Mouse (Mus musculus) CH12F3 (cell line): ENCODE results near the gene Ppef2.

ENCODE experiments used
- in situ Hi-C: fragments of 300-500 bp; cut with MboI; formaldehyde crosslinking; loops from 2 replicates; pipeline ENCODE4 v1.14.3; 2020; ENCODE audit warnings: low sequenced_read_pairs

Gene Ppef2

DNA sequence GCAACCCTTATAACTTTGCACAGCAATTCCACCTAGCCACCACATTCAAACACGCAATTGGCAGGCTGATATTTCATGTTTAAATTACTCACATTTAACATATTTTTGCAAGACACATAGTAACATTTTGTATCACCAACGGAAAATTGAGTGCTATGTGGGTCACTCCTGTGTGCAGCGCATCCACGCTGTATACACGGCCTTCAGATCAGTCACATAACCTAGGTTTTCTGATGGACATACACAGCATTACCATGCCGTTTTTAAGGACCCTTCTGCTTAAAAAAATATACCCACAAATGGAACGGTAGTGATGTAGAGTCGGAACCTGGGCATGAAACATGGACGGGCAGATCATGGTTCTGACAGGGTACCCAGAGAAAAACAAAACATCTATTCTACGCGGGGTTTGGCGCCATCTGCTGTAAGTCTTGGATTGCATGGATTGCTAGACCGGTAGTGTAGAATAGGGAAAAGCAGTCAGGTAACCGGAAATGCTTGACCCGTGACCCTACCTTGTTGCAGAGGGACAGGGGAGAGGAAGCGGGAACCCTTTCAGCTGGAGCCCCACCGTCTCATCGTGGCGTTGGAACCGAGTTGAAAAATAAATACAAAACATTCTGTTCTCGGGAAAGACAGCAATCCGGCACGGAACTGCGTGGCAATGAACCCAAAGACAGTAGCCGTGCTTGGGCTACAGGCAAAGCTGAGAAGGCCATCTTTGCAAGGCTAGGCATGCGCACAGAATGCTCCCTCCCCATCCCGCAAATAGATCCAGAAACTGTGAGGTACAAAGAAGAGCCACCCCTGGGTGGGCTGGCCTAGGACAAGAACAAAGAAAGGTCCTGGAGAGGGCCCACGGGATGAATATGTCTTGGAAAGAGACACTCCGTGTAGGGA is 16.5 kb downstream of the Ppef2 start:
- in situ Hi-C loops: loop anchor here (10.0 kb wide), 1 partner anchor 45 kb away; no protein-coding TSS in a partner anchor

DNA sequence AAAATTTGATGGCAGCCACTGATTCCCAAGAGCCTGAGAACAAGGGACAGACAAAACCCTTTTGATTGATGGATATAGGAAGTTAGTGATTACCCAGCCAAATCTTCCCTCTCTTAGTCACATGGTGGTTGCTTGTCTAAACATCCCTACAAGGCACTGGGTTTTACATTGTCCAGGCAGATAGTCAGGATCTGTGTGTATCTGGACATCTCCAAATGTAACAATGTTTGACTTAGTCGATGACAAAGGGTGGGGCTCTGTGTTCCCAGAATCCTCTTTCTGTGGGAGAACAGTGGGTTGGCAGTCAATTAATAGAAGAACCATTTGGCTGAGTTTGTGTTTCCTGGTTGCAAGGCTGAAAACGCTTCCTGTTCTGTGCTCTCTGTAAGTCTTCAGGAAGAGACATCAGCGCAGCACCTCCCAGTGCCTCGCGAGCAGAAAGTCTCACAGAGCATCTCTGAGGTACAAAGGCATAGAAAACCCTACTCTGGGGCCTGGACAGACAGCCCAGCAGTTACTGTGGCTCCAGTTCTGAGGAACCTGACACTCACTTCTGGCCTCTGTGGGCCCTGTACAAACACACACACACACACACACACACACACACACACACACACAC is 21.0 kb downstream of the Ppef2 start:
- in situ Hi-C loops: no loop called here

DNA sequence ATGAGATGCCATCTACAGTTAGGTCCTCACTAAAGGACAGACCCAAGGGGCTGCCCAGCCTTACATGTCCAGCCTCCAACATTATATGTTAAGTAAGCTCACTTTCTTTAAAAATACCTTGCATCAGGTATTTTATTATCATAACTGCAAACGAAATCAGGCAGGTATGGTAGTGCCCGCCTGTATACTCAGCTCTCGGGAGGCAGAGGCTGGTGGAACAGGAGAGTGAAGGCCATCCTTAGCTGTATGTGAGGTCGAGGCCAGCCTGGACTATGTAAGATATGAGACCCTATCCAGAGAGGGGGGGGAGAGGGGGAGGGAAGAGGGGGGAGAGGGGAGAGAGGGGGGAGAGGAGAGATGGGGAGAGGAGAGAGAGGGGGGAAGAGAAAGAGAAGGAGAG is 22.7 kb downstream of the Ppef2 start:
- in situ Hi-C loops: no loop called here

DNA sequence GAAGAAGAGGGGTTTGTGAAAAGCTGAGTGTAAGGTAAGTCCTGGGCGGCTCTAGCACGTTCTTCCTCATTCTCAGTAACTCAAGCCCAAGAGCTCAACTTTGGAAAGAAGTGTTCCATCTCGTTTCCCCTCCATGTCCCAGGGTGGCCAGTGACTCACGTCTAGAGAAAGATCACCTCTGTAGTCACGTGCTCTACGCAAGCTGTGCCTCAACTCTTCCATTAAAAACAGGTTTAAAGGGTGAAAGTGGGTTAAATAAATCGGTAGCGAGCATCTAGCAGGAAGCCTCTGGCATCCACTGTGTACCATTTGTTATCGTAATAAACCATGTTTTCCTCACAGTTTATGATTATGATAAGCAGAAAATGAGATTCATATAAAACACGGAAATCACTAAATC is 24.2 kb downstream of the Ppef2 start:
- in situ Hi-C loops: no loop called here

DNA sequence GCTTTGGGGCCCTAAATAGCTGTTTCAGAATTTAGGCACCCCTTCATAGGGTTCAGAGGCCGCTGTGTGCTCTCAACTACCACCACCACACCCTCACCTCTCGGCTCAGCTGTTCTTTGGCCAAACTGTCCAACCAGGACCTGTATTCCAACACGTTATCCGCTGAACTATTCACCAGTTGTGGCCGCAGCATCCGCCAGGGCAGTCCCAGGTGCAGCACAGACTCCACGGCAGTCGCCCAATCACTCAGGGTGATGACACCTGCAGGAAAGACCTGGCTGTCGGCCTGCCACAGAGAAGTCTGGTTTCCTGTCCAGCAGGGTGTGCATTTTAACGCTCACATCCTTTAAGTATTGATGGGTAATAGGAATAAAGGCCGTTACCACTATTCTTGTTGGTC is 25.8 kb downstream of the Ppef2 start:
- in situ Hi-C loops: no loop called here

DNA sequence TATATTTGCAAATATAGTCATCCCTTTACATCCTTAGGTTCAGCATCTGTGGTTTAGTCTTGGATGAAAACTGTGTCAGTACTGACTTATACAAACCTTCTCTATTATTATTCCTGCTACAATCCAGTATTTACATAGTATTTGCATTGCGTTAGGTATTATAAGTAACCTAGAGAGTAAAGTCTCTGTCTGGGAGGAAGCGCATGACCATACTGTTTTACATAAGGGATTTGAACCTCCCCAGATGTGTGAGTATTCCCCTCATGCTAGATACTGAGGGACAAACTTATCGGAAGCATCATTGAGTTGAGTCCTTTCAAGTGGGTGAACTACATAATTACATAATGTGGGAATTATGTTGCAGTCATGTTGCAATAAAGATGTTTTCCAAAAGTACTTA is 26.6 kb downstream of the Ppef2 start:
- in situ Hi-C loops: no loop called here

DNA sequence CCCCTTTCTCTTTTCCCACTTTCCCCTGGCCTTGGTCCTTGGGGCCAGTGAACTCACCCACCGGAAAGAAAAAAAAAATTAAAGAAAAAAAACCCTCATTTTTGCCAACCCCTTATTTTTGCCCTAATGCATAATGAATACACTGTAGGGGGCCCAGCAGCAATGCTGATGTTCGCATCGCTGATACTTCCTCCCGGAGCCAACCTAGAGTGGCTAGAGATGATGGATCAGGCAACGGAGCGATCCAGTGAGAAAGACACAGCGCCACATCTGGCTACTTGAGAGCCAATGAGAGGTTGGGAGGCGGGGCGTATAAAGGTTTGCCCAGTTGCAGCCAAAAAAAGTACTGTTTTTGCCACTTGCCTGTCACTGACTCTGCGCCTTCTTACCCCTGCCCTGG is 27.3 kb downstream of the Ppef2 start:
- in situ Hi-C loops: no loop called here

DNA sequence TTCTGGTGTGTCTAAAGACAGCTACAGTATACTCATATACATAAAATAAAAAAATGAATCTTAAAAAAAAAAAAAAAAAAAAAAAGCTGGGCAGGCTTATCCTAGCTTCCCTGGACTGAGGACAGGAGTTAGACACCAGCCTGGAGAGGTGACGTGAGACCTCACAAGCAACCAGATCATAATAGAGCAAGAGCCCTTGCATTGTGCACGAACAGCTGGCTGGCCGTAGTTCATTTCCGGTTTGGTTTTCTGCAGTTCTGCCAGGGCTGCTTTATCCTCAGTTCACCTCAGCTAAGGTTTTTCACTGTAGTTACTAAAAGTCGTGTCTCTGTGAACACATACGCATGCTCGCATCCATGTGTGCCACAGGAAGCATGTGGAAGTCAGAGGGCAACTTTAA is 28.3 kb downstream of the Ppef2 start:
- in situ Hi-C loops: no loop called here

DNA sequence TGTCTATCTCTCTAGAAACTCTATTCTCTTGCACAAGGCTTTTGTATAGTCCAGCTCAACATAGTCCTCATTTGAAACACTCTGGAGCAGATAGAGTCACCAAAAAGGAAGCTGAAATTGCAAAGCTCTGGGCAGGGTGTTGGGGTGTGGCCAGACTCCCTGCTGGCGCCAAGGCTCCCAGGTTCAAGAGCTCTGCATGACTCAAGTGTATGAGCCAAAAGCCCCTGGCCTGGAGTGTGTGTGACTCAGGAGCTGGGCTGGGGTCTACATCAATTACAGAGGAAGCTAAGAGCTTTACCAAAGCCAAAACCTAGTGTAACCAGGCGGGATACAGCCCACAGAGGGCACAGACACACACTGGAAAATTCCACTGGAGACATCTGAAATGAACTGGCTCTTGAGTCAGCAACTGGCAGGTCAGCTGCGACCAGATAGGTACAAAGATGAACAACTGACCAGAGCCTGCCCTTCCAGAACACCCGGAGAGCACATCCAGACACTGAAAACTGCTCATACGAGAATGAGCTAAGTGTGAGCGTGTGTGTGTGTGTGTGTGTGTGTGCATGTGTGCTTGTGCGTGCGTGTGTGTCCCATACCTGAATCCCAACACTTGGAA is 35.7 kb downstream of the Ppef2 start:
- in situ Hi-C loops: no loop called here

DNA sequence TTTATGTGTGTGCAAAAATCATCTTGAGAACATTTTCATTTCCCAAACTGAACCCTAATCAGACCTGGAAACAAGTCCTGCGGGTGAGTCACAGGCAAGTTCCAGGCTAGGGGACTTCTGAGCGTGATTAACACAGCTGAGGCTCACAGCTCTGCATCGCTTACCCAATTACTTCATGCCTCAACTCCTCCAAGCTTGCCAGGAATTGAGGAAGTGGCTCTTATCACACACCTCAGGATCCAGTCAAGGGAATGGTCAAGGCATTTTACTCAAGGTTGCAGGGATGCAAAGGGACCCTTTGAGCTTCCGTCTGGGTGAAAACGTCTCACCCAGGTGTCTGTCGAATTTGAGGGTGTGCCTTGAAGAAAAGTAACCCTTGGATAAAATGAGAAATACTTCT is 36.3 kb downstream of the Ppef2 start:
- in situ Hi-C loops: no loop called here

DNA sequence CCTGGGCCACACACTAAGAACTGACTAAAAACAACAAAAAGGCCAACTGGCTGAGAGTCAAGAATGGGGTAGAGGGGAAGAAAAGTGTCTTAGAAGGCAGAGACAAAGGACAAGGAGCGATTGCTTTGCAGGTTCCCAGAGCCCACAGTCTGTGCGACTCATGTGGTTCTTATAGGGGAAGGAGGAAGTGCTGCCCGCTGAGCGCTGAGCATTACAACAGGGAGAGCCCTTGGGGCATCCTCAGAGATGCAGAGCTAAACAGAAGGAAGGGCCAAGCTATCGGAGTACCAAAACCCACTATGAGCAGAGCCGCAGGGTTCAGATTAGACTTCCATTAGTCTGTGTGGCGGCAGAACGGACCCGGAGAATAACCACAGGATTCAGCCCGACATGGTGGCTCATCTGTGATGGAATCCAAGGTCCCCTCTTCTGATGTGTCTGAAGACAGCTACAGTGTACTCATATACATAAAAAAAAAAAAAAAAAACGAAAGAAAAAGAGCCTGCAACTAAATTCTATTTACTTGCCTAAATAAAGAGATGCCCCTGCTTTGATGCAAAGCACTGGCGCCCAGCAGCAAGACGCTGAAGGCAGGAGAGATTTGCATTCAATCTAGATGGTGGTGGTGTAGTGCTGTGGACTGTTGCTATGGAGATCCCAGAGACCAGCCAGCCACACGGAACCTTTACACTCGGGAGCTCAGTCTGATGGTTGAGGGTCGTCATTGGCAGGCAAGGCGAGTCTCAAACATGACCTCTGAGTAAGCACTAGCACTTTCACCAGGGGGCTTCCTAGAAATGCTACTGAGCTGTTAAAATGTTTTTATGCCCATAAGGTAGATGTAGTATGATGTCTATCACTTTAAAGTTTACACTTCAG is 36.9 kb downstream of the Ppef2 start:
- in situ Hi-C loops: no loop called here

DNA sequence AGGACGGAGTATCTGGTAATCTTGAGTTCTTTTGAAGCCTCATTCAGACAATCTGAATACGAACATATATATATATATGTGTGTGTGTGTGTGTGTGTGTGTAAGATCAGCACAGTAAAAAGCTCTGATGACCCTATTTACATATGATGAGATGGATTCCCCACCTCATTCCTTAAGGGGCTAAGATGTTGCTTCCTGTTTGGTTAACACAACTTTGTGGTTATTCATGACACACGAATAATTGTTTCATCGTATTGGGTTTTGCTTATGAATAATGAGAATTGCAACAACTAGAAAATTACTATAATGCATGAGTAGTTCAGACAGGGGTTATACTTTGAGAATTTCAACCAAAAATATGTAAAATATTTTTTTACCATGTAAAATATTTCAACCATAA is 40.8 kb downstream of the Ppef2 start, which contains the start of gene U90926:
U90926 (minus strand) TSS at position 101 of the 400 bp plus-strand sequence.
- in situ Hi-C loops: no loop called here

DNA sequence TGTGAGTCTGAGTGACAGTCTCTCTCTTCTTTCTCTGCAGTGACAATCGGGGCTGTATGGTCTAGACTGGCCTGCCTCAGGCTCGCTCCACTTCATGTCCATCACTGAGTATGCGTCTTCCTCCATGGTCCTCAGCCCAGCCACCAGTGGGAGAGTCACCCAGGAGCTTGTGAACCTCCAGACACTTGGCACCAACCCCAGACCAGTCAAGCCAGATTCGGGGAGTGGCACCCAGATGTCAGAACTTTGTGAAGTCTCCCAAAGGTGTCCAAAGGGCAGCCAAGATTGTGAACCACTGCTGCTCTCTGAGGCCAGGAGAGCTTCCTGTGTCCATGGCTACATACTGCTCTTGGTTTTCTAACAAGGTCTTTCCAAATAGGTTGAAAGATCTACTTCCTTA is 43.8 kb downstream of the Ppef2 start:
- in situ Hi-C loops: no loop called here

DNA sequence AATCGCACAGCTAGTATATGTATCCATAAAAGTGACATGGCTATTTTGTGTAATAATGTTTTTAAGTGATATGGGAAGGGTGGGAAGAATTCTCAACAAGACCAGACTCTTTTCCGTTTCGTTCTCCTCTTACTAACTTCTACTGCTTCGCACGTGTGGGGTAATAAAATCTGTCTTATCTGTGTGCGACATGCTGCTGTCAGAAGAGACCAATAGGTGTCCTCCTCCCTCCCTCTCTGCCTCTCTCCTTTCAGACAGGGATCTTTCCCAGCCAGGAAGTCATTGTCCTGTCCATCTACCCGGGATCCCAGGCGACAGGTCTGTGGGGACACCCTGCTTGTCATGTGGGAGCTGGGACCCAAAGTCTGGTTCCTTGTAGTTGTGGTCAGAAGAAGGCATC is 45.9 kb downstream of the Ppef2 start:
- in situ Hi-C loops: no loop called here

DNA sequence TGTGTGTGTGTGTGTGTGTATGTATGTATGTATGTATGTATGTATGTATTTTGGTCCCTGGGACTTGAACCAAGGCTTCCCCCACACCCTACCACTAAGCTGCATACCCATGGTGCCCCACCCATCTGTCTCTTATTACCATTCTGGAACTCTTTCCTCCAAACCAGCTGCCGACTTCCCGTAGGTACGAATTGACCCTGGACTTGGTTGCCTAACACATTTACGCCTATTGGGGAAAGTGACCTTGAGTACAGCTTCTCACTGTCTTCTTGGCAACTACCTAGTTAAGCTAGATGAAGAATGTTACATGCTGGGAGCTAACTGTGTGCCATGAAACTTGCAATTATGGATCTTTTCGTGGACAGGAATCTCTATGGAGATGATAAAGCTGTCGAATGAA is 50.0 kb downstream of the Ppef2 start:
- in situ Hi-C loops: no loop called here

DNA sequence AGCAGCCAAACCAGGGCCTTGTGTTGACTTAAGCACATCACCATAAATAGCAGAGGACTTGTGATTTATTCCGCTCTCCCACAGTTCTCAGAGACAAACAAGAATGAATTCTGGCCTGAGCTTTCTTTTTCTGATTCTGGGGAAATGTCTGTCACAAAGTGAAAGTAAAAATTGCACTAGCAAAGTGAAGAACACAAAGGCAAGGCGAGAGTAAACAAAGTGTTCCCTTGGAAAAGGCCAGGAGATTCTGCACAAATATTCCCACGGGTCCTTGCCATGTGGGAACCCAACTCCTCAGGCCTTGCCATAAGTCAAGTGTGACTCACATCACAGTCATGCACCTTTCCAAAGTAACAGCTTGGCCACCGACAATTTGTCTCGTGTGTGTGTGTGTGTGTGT is 50.4 kb downstream of the Ppef2 start:
- in situ Hi-C loops: no loop called here

DNA sequence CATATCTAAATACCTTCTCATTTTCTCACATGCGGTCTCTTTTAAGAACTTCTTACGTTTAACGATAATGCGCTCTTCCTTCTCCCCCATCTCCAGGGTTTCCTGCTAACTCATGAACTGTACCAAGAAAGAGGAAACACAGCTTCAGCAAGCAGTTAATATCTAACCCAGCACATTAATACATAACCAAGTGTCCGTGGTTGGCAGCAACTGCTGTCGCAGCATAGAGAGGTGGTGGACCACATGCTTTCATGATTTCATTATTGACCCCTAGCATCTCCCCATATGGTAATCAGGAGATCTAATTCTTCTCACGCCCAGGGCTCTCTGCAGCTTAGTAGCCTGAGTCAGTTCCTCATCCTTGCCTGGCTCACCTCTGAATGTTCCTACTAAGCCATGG is 50.9 kb downstream of the Ppef2 start:
- in situ Hi-C loops: no loop called here

DNA sequence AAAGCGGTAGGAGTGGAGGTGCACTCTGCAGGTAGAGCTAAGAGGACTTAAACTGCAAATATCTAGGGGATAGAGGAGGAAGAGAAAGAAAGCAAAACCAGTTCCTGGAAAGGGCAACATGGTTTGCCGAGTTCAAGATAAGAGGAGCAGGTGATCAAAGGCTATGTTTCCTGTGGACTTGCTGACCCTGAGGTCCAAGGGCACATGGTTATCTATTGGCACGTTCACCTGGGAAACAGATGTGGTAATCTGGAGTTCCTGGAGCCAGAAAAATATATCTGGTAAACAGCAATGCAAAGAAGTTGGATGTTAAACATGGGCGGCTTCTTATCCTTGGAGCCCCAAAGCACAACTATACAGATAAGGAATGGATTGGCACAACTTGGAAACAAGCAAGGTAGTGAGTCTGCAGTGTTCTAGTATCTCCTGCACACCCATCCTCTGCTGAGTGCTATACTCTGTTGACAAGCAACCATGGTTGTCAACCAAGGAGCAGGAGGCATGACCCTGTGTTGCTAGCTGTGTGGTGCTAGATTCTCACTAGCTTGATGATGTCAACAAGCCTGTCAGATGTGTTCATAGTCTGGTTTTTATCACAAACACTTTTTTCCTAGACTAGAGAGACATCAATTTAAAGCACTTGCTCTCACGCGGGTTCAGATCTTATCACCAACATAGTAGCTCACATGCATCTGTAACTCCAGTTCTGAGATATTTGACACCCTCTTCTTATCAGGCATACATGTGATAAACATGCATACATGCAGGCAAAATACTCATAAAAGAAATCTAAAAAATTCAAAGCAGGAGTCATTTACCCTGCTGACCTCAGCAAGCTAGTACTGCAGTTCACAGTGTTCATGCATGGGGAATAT is 51.7 kb downstream of the Ppef2 start:
- in situ Hi-C loops: no loop called here

DNA sequence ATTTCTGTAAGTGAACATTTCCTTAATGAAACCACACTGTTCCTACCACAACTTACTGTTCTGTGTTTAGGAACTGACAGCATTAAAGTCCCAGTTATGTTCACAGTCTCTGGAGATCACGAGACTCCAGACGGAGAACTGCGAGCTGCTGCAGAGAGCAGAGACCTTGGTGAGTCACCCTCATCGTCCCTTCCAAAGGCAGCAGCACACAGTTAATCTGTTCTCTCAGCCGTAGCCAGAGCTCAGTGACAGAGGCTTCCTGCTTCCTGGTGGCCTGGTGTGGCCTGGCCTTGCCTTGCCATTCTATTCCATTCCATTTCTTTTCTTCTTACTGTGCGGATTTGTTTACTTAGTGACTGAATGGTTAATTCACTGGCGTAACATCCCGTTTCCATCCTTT is 57.8 kb downstream of the Ppef2 start:
- in situ Hi-C loops: loop anchor here (10.0 kb wide), 1 partner anchor 47 kb away; no protein-coding TSS in a partner anchor
